Mouse (Mus musculus) forebrain, embryonic 12.5 days (tissue): ENCODE measurements around the gene Hcrtr1. TPM values are rescaled to one million over a fixed set of nuclear protein-coding genes. Genes with fewer than 3 reads are reported as not detected.

Source experiments
- ATAC-seq: fragments of 200-750 bp; cut with Nextera tagmentation; 2 replicates; pipeline ENCODE4 v1.8.0; 2017; ENCODE audit warnings: moderate TSS enrichment; ENCODE audit not compliant: low FRiP score
- H3K27ac ChIP-seq: fragments of 300-500 bp; sonication (generic); 2 replicates; pipeline ENCODE4 v1.5.1; 2016; ENCODE audit warnings: mild to moderate bottlenecking
- H3K27me3 ChIP-seq: fragments of 300-500 bp; sonication (generic); 2 replicates; pipeline ENCODE4 v1.6.1; 2016; ENCODE audit warnings: mild to moderate bottlenecking
- H3K36me3 ChIP-seq: fragments of 300-500 bp; sonication (generic); replicated peaks from 2 replicates; pipeline ENCODE4 v1.6.1; 2016; ENCODE audit warnings: mild to moderate bottlenecking
- H3K4me1 ChIP-seq: fragments of 300-500 bp; sonication (generic); 2 replicates; pipeline ENCODE4 v1.6.1; 2016
- H3K4me2 ChIP-seq: fragments of 300-500 bp; sonication (generic); 2 replicates; pipeline ENCODE4 v1.6.1; 2016; ENCODE audit warnings: mild to moderate bottlenecking, moderate library complexity
- H3K4me3 ChIP-seq: fragments of 300-500 bp; sonication (generic); replicated peaks from 2 replicates; pipeline ENCODE4 v1.5.1; 2016; ENCODE audit warnings: mild to moderate bottlenecking
- H3K9ac ChIP-seq: fragments of 300-500 bp; sonication (generic); 2 replicates; pipeline ENCODE4 v1.6.1; 2016; ENCODE audit warnings: mild to moderate bottlenecking
- H3K9me3 ChIP-seq: fragments of 300-500 bp; sonication (generic); 2 replicates; pipeline ENCODE4 v1.6.1; 2016
- WGBS: fragments of 180-500 bp; shearing (Covaris S2); methylation state at CpG from one replicate; pipeline ENCODE4 v1.1.7; 2016; 5-methylcytosine and 5-hydroxymethylcytosine counted together
- polyA plus RNA-seq: library from polyadenylated mRNA; unstranded; fragments of >200 nt; fragmentation: Nextera tagmentation; extraction: Ambion mirVana; gene quantifications from 2 replicates; pipeline ENCODE4 v1.2.1, GENCODE M21; 2016

Gene Hcrtr1
- polyA plus RNA-seq, 1 experiment from 2014 or later = 0.10 TPM

DNA sequence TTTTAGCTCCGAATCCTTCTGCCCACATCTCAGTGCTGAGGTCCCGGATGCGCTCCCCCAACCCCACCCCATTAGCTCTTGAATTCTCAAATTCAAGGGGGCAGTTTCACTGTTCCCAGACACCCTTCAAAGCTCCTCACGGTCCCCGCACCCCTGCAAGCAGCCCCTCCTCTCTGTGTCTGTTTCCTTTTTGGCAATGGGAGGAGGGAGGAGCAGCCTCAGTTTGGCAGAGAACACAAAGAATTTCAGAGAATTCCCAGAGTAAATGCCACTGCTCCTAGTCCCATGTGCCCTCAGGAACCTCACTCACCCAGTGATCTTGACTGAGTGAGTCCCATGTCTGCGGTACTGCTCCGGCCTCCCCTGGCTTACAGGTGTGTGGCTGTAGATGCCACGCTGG lies 27.4 kb upstream of the Hcrtr1 start:
- no peak overlapping the region for H3K4me3 ChIP-seq
- H3K4me2 ChIP-seq = no peak overlapping the region
- ATAC-seq = no peak
- H3K9ac ChIP-seq = no peak overlapping the region
- H3K27ac ChIP-seq = no peak overlapping the region
- H3K27me3 ChIP-seq = peaks cover 50% of the 10 kb centered on the region
- H3K9me3 ChIP-seq = no peaks in the 10 kb centered on the region
- H3K36me3 ChIP-seq = no peaks in the 10 kb centered on the region
- peaks cover 25% of the 10 kb centered on the region for H3K4me1 ChIP-seq
- 75% methylated on average over 8 of the region's 8 CpGs for WGBS

DNA sequence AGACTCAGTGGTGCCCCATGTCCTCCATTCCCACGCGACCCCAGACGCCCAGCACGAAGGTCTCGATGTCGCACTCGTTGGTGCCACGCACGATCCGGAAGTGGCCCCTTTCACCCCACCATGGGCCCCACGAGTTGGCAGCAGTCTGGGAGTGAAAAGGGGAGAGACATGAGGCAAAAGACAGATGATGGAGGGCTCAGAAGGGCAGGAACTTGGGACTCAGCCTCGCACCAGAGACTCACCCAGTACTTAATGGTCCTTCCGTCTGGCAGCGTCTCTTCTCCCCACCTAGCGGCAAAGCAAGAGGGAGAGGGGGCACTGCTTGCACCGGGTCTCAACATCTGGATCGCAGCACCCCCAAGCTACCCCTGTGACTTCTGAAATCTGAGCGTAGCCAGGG lies 26.9 kb upstream of the Hcrtr1 start:
- peaks cover 56% of the 10 kb centered on the region for H3K27me3 ChIP-seq
- H3K9me3 ChIP-seq = no peaks in the 10 kb centered on the region
- ATAC-seq = no peak
- WGBS = 82% methylated on average over 18 of the region's 18 CpGs
- H3K4me3 ChIP-seq = no peak overlapping the region
- peaks cover 25% of the 10 kb centered on the region for H3K4me1 ChIP-seq
- no peak overlapping the region for H3K9ac ChIP-seq
- no peak overlapping the region for H3K27ac ChIP-seq
- H3K4me2 ChIP-seq = no peak overlapping the region
- no peaks in the 10 kb centered on the region for H3K36me3 ChIP-seq

DNA sequence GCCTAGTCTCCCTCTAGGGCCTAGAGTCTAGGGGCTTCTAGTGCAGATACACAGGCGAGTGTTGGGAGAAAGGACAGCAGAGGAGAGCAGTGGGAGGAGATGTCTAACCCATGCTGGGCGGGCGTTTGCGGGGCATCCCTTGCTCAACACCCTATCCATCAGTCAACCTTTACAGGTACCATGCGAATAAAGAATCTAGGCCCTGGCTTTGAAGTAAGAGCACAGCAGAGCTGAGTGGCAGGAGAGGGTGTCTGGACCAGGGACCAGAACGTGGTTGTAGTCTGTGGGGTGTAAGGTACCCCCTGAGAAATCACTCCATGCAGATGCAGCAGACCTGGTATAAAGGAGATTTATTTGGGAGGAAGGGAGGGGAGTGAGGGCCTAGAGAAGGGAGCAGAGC lies 25.0 kb upstream of the Hcrtr1 start:
- H3K4me1 ChIP-seq = peaks cover 25% of the 10 kb centered on the region
- peaks cover 65% of the 10 kb centered on the region for H3K27me3 ChIP-seq
- no peaks in the 10 kb centered on the region for H3K9me3 ChIP-seq
- ATAC-seq = no peak
- WGBS = 67% methylated on average over 6 of the region's 6 CpGs
- no peak overlapping the region for H3K27ac ChIP-seq
- no peak overlapping the region for H3K9ac ChIP-seq
- H3K36me3 ChIP-seq = no peaks in the 10 kb centered on the region
- no peak overlapping the region for H3K4me3 ChIP-seq
- H3K4me2 ChIP-seq = no peak overlapping the region

DNA sequence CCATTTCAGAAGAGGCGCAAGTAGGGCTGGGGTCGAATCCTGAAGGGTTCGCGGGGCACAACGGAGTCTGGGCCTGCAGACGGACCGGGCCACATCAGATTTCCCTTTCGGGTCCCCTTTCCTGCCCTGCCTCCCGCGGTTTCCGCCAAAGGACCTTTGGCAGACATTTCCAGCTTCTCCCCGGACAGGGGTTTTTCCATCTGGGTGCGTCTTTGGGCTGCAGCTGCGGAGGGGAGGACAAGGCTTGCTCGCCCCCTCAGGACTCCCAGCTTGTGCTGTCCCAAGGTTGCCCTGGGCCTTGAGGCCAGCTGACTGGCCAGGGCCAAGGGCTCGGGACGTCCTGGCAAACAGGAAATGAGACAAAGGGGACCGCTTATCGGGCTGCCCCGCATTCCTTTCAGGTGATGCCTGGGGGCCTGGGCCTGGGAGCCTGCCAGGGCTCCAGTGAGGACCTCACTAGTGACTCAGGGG lies 24.3 kb upstream of the Hcrtr1 start:
- no peaks in the 10 kb centered on the region for H3K9me3 ChIP-seq
- H3K4me2 ChIP-seq = peak overlapping the region; percentile 36
- H3K27me3 ChIP-seq = peaks cover 65% of the 10 kb centered on the region
- H3K4me1 ChIP-seq = peaks cover 24% of the 10 kb centered on the region
- peak overlapping the region; percentile 17; the same call in 1 of the 2 replicates for H3K4me3 ChIP-seq
- ATAC-seq = no peak
- WGBS = 3% methylated on average over 20 of the region's 20 CpGs
- H3K27ac ChIP-seq = no peak overlapping the region
- no peaks in the 10 kb centered on the region for H3K36me3 ChIP-seq
- H3K9ac ChIP-seq = no peak overlapping the region

DNA sequence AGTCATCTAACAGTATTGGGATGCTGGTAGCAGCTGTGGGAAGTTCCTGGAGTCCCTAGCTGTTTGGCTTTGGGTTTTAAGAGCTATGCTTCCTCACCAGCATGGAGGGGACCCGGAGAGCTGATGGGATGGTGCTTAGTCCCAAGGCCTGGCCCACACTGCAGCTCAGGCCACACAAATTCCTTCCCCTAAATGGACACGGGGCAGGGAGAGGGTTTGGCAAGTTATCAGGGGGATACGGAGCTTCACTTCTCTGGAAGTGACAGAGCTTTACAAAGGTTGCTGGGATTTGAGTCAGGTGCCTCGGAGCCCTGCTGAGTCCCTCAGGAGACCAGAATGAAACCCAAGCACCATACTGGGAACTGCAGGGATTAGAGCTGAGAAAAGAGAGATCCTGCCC lies 22.2 kb upstream of the Hcrtr1 start:
- Histone ChIP-seq H3K4me3 (no peak overlapping the region), H3K27me3 (peaks cover 53% of the 10 kb centered on the region)

DNA sequence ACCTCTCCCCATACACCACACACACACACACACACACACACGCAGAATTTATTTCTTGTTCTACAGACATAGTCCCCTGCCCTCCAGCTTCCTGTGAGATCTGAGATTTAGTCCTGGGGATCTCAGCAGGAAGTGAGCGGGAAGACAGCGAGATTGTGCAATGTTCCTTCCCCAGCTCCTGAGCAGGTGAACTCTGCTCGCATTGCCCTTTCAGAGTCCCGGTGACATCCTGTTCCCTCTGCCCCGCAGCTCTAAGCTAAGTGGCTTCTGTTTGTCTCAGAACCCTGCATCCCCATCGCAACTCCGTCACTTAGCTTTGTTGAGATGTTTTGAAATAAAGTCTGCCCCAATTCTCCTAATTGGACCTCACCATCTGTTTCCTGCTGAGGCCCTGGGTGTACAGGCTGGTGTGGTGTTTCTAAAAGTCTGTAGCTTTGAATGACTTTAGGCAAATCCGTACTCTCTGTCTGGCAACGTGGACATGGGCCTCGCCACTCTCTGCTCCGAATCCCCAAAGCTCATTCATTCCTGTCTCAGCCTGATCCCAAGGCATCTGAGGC lies 17.7 kb upstream of the Hcrtr1 start:
- no peaks in the 10 kb centered on the region for H3K4me1 ChIP-seq
- peaks cover 35% of the 10 kb centered on the region for H3K27me3 ChIP-seq
- no peak overlapping the region for H3K4me3 ChIP-seq
- no peaks in the 10 kb centered on the region for H3K36me3 ChIP-seq
- H3K27ac ChIP-seq = no peak overlapping the region
- WGBS = 78% methylated on average over 12 of the region's 12 CpGs
- H3K9me3 ChIP-seq = no peaks in the 10 kb centered on the region
- H3K4me2 ChIP-seq = no peak overlapping the region
- no peak overlapping the region for H3K9ac ChIP-seq
- no peak for ATAC-seq

More for the DNA sequence above, 22.2 kb upstream of the Hcrtr1 start:
- Histone ChIP-seq H3K4me1 (peaks cover 11% of the 10 kb centered on the region), H3K9ac (no peak overlapping the region), H3K9me3 (no peaks in the 10 kb centered on the region), H3K36me3 (no peaks in the 10 kb centered on the region), H3K4me2 (no peak overlapping the region), H3K27ac (no peak overlapping the region)
- 11% methylated on average over 4 of the region's 4 CpGs for WGBS
- no peak for ATAC-seq

DNA sequence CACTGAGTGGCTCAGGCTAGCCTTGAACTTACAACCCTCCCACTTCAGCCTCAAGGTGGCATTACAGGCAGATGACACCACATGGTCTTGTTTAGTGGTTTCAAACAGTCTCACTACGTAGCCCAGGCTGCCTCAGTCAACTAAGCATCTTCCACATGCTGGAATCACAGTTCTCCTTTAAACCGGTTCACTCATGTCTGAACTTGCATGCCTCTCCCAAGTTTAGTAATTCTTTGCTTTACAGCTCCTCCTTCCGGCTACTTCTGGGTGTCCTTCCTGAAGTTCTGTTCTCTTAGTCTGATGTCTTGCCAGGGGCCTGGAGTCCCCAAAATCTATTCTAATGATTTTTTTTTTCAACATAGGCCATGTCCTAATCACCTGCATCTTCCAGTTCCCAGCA lies 15.1 kb upstream of the Hcrtr1 start:
- 77% methylated on average over 3 of the region's 3 CpGs for WGBS

DNA sequence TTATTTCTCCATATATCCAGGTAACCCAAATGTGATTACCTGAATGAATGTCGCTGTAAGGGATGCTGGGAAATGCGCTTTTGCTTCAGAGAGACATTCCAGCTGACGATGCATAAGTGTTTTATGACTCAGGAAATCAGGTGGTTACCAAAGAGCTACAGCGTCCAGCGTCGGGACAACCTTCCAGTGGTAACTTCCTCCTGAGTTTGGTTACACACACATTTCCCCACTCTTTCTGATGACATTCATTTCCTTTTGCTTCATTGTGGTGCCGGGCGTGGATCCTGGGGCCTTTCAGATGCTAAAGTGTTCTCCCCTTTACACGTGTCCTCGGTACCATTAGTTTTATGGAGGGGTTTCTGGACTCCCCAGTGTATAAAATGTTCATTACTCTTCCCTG lies 9.2 kb upstream of the Hcrtr1 start:
- ATAC-seq = no peak
- Histone ChIP-seq H3K27me3 (peaks cover 30% of the 10 kb centered on the region), H3K4me2 (no peak overlapping the region), H3K4me1 (no peaks in the 10 kb centered on the region), H3K9ac (no peak overlapping the region), H3K9me3 (no peaks in the 10 kb centered on the region), H3K4me3 (no peak overlapping the region), H3K27ac (no peak overlapping the region), H3K36me3 (no peaks in the 10 kb centered on the region)
- WGBS = 85% methylated on average over 10 of the region's 10 CpGs

More for the DNA sequence above, 15.1 kb upstream of the Hcrtr1 start:
- Histone ChIP-seq H3K4me2 (no peak overlapping the region), H3K36me3 (no peaks in the 10 kb centered on the region), H3K4me1 (no peaks in the 10 kb centered on the region), H3K27ac (no peak overlapping the region), H3K4me3 (no peak overlapping the region), H3K27me3 (peaks cover 24% of the 10 kb centered on the region), H3K9ac (no peak overlapping the region), H3K9me3 (no peaks in the 10 kb centered on the region)
- ATAC-seq = no peak

DNA sequence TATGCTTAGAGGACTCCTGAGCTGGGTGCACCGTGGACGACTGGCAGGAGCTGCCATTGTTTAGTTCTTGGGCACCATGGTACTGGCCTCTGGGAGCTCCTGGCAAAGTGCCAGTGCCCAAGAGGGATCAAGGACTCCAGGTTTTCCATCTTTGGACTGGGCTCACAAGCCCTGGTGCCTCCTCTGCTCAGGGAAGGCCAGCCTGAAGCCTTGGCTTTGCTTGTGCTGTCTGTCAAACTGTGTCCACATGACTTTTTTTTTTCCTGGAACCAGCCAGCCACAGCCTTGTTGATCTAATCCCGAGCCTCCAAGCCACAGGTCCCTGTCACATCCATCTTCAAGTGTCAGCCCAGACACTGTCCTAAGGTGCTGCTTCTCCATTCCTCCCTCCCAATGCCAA lies 2.6 kb upstream of the Hcrtr1 start:
- H3K9ac ChIP-seq = no peak overlapping the region
- H3K36me3 ChIP-seq = no peaks in the 10 kb centered on the region
- no peak overlapping the region for H3K4me2 ChIP-seq
- no peak for ATAC-seq
- H3K9me3 ChIP-seq = no peaks in the 10 kb centered on the region
- peaks cover 52% of the 10 kb centered on the region for H3K27me3 ChIP-seq
- whole genome bisulfite sequencing = 70% methylated on average over 3 of the region's 3 CpGs
- H3K4me1 ChIP-seq = peaks cover 19% of the 10 kb centered on the region
- no peak overlapping the region for H3K4me3 ChIP-seq
- no peak overlapping the region for H3K27ac ChIP-seq

DNA sequence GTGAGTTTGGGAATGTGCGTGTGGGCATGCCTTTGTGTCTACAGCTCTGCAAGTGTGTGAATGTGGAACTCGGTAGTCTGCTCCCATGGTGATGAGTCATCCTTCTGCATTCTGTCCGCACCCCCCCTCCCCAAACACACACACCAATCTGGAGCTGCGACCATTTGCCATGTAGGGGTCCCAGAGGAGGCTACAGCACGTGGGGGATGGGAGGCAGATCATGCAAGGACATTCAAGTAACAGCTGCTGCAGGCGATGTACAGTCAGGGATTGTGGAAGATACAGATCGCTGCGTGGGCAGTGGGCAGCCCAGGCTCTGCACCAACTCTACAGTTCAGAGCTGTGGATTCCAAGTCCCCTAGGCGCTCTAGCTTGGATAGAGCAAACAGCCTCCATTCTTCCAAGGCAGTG lies 1.8 kb upstream of the Hcrtr1 start:
- WGBS = 63% methylated on average over 9 of the region's 9 CpGs

DNA sequence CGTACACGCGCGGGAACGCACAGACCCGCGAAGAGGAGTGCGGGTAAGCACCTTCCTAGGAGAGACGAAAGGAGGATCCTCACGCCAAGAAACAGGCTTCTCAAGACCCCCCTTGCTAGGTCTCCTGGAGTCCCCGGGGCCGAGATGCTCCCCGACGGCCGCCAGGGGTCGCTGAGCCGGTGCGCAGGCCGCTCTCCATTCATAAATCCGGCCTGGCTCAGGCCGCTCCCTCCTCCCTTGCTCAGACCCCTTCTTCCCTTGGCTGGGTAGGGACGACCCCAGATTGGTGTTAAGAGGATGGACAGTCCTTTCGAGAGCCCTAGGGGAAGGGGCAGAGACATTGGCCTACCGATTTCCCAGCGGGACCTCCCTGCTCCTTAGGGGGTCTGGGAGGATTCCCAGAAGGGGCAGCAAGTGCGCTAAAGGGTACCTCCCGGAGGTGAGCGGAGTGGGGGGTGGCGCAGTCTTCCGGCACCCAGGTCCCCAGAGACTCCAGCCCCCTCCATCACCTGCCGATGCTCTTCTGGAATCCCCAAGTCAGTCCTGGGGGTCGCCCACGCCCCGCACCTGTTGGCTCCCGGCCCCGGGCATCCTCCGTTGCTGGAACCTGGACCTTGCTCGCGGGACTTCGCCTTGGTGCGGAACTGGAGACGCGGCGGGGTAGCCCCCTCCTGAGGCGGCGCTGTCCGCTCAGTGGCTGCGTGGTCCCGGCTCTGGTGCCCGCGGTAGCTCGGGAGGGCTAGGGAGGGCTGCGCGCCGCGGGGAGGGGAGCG lies 532 bp downstream of the Hcrtr1 start:
- peak; percentile 84 for ATAC-seq
- peak overlapping the region; percentile 92 for H3K4me2 ChIP-seq
- WGBS = under 1% methylated on average over 52 of the region's 57 CpGs
- peak overlapping the region; percentile 59 for H3K9ac ChIP-seq
- no peaks in the 10 kb centered on the region for H3K9me3 ChIP-seq
- H3K27ac ChIP-seq = no peak overlapping the region
- H3K4me3 ChIP-seq = peak overlapping the region; percentile 43
- H3K4me1 ChIP-seq = peaks cover 19% of the 10 kb centered on the region
- H3K27me3 ChIP-seq = peaks cover 59% of the 10 kb centered on the region
- no peaks in the 10 kb centered on the region for H3K36me3 ChIP-seq

More for the DNA sequence above, 1.8 kb upstream of the Hcrtr1 start:
- Histone ChIP-seq H3K4me1 (peaks cover 19% of the 10 kb centered on the region), H3K9me3 (no peaks in the 10 kb centered on the region), H3K4me3 (no peak overlapping the region), H3K36me3 (no peaks in the 10 kb centered on the region), H3K27me3 (peaks cover 57% of the 10 kb centered on the region), H3K9ac (no peak overlapping the region), H3K27ac (no peak overlapping the region), H3K4me2 (no peak overlapping the region)
- no peak for ATAC-seq

DNA sequence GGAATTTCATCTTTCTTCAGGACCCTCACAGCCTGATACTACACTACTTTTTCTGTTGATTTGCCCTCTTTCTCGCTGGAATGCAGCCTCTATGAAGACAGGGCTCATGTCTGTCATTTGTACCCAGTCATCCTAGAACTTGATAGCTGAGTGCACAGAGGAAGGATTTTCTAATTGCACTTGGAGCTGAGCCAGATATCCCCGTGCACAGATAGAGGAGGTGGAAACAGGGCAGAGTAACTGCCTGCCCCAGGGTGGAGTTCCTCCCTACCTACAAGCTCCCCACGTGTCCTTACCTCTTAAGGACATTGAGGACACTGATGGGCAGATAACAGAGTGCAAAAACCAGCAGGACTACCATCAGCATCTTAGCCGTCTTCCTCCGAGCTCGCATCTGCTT lies 5.8 kb downstream of the Hcrtr1 start:
- H3K27ac ChIP-seq = no peak overlapping the region
- H3K9ac ChIP-seq = no peak overlapping the region
- H3K4me2 ChIP-seq = no peak overlapping the region
- H3K36me3 ChIP-seq = no peaks in the 10 kb centered on the region
- peaks cover 6% of the 10 kb centered on the region; the same call in 1 of the 2 replicates for H3K4me1 ChIP-seq
- no peaks in the 10 kb centered on the region for H3K9me3 ChIP-seq
- no peak for ATAC-seq
- no peak overlapping the region for H3K4me3 ChIP-seq
- H3K27me3 ChIP-seq = peaks cover 26% of the 10 kb centered on the region
- WGBS = 71% methylated on average over 6 of the region's 6 CpGs
